Mouse (Mus musculus) lung, embryonic 14.5 days (tissue): ENCODE results near the gene Fam166b. TPM values are rescaled to one million over a fixed set of nuclear protein-coding genes. Genes with fewer than 3 reads are reported as not detected.

ENCODE experiments used
- ATAC-seq: fragments of 200-750 bp; cut with Nextera tagmentation; 2 replicates; pipeline ENCODE4 v1.8.0; 2017; ENCODE audit warnings: mild to moderate bottlenecking, moderate TSS enrichment, moderate library complexity; ENCODE audit not compliant: insufficient read depth
- DNase-seq: peaks from one replicate; pipeline ENCODE4 v3.0.0-alpha.2; 2015
- H3K27ac ChIP-seq: fragments of 300-500 bp; sonication (generic); 2 replicates; pipeline ENCODE4 v1.5.1; 2014; ENCODE audit warnings: low read depth, mild to moderate bottlenecking, moderate library complexity
- H3K27me3 ChIP-seq: fragments of 300-500 bp; sonication (generic); 2 replicates; pipeline ENCODE4 v1.6.1; 2014; ENCODE audit warnings: low read length, control low read depth; ENCODE audit not compliant: insufficient read depth
- H3K36me3 ChIP-seq: fragments of 300-500 bp; sonication (generic); 2 replicates; pipeline ENCODE4 v1.6.1; 2014; ENCODE audit warnings: control low read depth; ENCODE audit not compliant: insufficient read depth
- H3K4me1 ChIP-seq: fragments of 300-500 bp; sonication (generic); 2 replicates; pipeline ENCODE4 v1.6.1; 2014; ENCODE audit warnings: antibody characterized with exemption, control low read depth; ENCODE audit not compliant: insufficient read depth
- H3K4me2 ChIP-seq: fragments of 300-500 bp; sonication (generic); 2 replicates; pipeline ENCODE4 v1.6.1; 2014; ENCODE audit warnings: mild to moderate bottlenecking
- H3K4me3 ChIP-seq: fragments of 300-500 bp; sonication (generic); 2 replicates; pipeline ENCODE4 v1.5.1; 2014; ENCODE audit warnings: low read depth, low read length
- H3K9ac ChIP-seq: fragments of 300-500 bp; sonication (generic); 2 replicates; pipeline ENCODE4 v1.6.1; 2014
- H3K9me3 ChIP-seq: fragments of 300-500 bp; sonication (generic); 2 replicates; pipeline ENCODE4 v1.6.1; 2016; ENCODE audit warnings: low read depth, low read length, control low read depth
- CTCF ChIP-seq: IDR thresholded peaks from 2 replicates; pipeline ENCODE4 v1.5.1; 2016; ENCODE audit warnings: antibody characterized with exemption, low read depth
- WGBS: fragments of 180-500 bp; shearing (Covaris S2); extraction: QIAGEN DNeasy Blood & Tissue Kit; methylation state at CpG from one replicate; pipeline ENCODE4 v1.1.7; 2014; 5-methylcytosine and 5-hydroxymethylcytosine counted together
- polyA plus RNA-seq: library from polyadenylated mRNA; unstranded; fragments of >200 nt; fragmentation: Nextera tagmentation; extraction: Ambion mirVana; gene quantifications from 2 replicates; pipeline ENCODE4 v1.2.1, GENCODE M21; 2014

The Fam166b gene
- polyA plus RNA-seq, 1 experiment from 2014 or later, result 0.32 TPM

DNA sequence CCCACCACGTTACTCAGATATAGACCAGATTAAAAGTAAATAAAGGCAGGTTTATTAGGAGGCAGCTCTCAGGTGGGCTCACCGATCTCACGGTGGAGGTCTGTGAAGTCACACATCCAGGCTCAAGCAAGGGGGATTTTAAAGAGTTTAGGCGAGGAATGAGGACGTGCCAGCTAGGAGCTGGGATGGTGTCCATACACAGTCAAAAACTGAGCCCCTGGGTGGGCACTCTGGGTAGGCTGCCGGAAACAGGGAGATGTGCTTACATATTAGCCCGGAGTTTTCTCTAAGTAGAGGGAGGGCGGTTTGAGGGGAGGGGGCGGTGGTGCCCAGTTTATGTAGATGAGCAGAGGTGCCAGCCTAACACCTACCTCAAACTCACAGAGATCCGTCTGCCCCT lies 48.0 kb downstream of the Fam166b start:
- Histone ChIP-seq H3K27ac (no peak overlapping the region), H3K4me2 (peak overlapping the region; percentile 89), H3K27me3 (peaks cover 13% of the 10 kb centered on the region; the same call in 1 of the 2 replicates), H3K4me1 (peaks cover 3% of the 10 kb centered on the region; the same call in 1 of the 2 replicates), H3K36me3 (no peaks in the 10 kb centered on the region), H3K4me3 (peak overlapping the region; percentile 65), H3K9ac (peak overlapping the region; percentile 69), H3K9me3 (no peaks in the 10 kb centered on the region)
- TF ChIP-seq CTCF, result no peak
- 39% methylated on average over 10 of the region's 10 CpGs for WGBS
- ATAC-seq (no peak), DNase-seq (no peak)

- H3K36me3 ChIP-seq, result no peaks in the 10 kb centered on the region
- H3K9ac ChIP-seq, result no peak overlapping the region
- no peak overlapping the region for H3K4me2 ChIP-seq
- H3K4me1 ChIP-seq, result peaks cover 3% of the 10 kb centered on the region; the same call in 1 of the 2 replicates
- H3K4me3 ChIP-seq, result no peak overlapping the region
- no peak for TF ChIP-seq CTCF
- no peaks in the 10 kb centered on the region for H3K9me3 ChIP-seq
- no peak overlapping the region for H3K27ac ChIP-seq
- H3K27me3 ChIP-seq, result peaks cover 13% of the 10 kb centered on the region; the same call in 1 of the 2 replicates
- ATAC-seq, result no peak
- no peak for DNase-seq
- WGBS, result 91% methylated on average over 6 of the region's 6 CpGs
These were observed 49.3 kb downstream of the Fam166b start for GRCm38 (mm10) chr4:43379601-43380000.

Other genes with a start within 250 kb of the Fam166b start
- gene Atp8b5, start 162.0 kb downstream of the Fam166b start, polyA plus RNA-seq, result 0.28 and 0.42 TPM in 2 replicates
- 5.0 and 5.8 TPM in 2 replicates for gene Rusc2, start 47.2 kb downstream of the Fam166b start, polyA plus RNA-seq
- 12.6 and 15.9 TPM in 2 replicates for gene Tesk1, start 12.8 kb upstream of the Fam166b start, polyA plus RNA-seq
- gene Cd72, start 25.5 kb upstream of the Fam166b start, polyA plus RNA-seq, result 3.2 TPM in 2 replicates
- gene Sit1, start 54.6 kb upstream of the Fam166b start, polyA plus RNA-seq, result not detected in 2 replicates
- gene Ccdc107, start 63.8 kb upstream of the Fam166b start, polyA plus RNA-seq, result 61.4 and 70.8 TPM in 2 replicates
- gene Arhgef39, start 70.6 kb upstream of the Fam166b start, polyA plus RNA-seq, result 42.5 and 51.8 TPM in 2 replicates
- gene Car9, start 77.8 kb upstream of the Fam166b start, polyA plus RNA-seq, result 3.7 and 4.5 TPM in 2 replicates
- gene Tpm2, start 94.6 kb upstream of the Fam166b start, polyA plus RNA-seq, result 185 and 194 TPM in 2 replicates
- gene Creb3, start 133.2 kb upstream of the Fam166b start, polyA plus RNA-seq, result 47.2 and 52.8 TPM in 2 replicates
- 84.9 and 93.8 TPM in 2 replicates for gene Tln1, start 133.6 kb upstream of the Fam166b start, polyA plus RNA-seq
- gene Rgp1, start 149.6 kb upstream of the Fam166b start, polyA plus RNA-seq, result 28.2 and 31.9 TPM in 2 replicates
- gene Gba2, start 149.7 kb upstream of the Fam166b start, polyA plus RNA-seq, result 18.6 and 19.3 TPM in 2 replicates
- gene Msmp, start 155.4 kb upstream of the Fam166b start, polyA plus RNA-seq, result not detected in 2 replicates
- gene Npr2, start 202.8 kb upstream of the Fam166b start, polyA plus RNA-seq, result 11.2 and 13.7 TPM in 2 replicates
- 0.68 and 1.6 TPM in 2 replicates for gene Spag8, start 224.5 kb upstream of the Fam166b start, polyA plus RNA-seq
- 84.0 and 97.7 TPM in 2 replicates for gene Hint2, start 227.3 kb upstream of the Fam166b start, polyA plus RNA-seq
- 2.8 and 3.5 TPM in 2 replicates for gene Tmem8b, start 239.8 kb upstream of the Fam166b start, polyA plus RNA-seq
- gene Fam221b, start 240.0 kb upstream of the Fam166b start, polyA plus RNA-seq, result 3.2 and 3.4 TPM in 2 replicates